Mouse (Mus musculus): ENCODE measurements at regions not wholly inside any gene's neighbourhood (a gene's known extent, or its start where the extent isn't known, plus 50 kb on each side); places are given as distances from the start of the nearest gene placed in this dataset.

GRCm38 (mm10) chr13:83739541-83740061 lies 235.8 kb downstream of the Mef2c start:
- Histone ChIP-seq H3K4me3 (peak overlapping the region; percentile 59), H3K4me1 (replicated peaks) (peaks cover 20% of the 10 kb centered on the region), H3K9ac (peak overlapping the region; percentile 93), H3K9me3 (no peaks in the 10 kb centered on the region), H3K27ac (peak overlapping the region; percentile 99), H3K27me3 (no peaks in the 10 kb centered on the region), H3K4me2 (peak overlapping the region; percentile 87), H3K36me3 (peaks cover 27% of the 10 kb centered on the region)
- peak; percentile 76 for ATAC-seq (ENCODE audit: low FRiP score)
- under 1% methylated on average over 15 of the region's 15 CpGs for WGBS

GRCm38 (mm10) chr13:83740101-83740500 lies 236.3 kb downstream of the Mef2c start:
- Histone ChIP-seq H3K27me3 (no peaks in the 10 kb centered on the region), H3K4me3 (peak overlapping the region; percentile 59), H3K9me3 (no peaks in the 10 kb centered on the region), H3K36me3 (peaks cover 27% of the 10 kb centered on the region), H3K4me1 (replicated peaks) (peaks cover 23% of the 10 kb centered on the region), H3K9ac (peak overlapping the region; percentile 93), H3K27ac (peak overlapping the region; percentile 99), H3K4me2 (peak overlapping the region; percentile 87)
- whole genome bisulfite sequencing = 15% methylated on average over 2 of the region's 2 CpGs
- no peak for ATAC-seq (ENCODE audit: low FRiP score)

- Histone ChIP-seq H3K4me1 (replicated peaks) (peaks cover 29% of the 10 kb centered on the region), H3K9me3 (no peaks in the 10 kb centered on the region), H3K4me2 (peak overlapping the region; percentile 87), H3K27ac (peak overlapping the region; percentile 99), H3K9ac (peak overlapping the region; percentile 93), H3K27me3 (no peaks in the 10 kb centered on the region), H3K4me3 (peak overlapping the region; percentile 59), H3K36me3 (peaks cover 27% of the 10 kb centered on the region)
- WGBS = 7% methylated on average over 4 of the region's 4 CpGs
- no peak for ATAC-seq (ENCODE audit: low FRiP score)
Observed at GRCm38 (mm10) chr13:83740771-83741170, 236.9 kb downstream of the Mef2c start.

- no peaks in the 10 kb centered on the region for H3K27me3 ChIP-seq
- H3K4me1 ChIP-seq (replicated peaks) = peaks cover 34% of the 10 kb centered on the region
- H3K9me3 ChIP-seq = no peaks in the 10 kb centered on the region
- H3K4me3 ChIP-seq = peak overlapping the region; percentile 59
- no peak for ATAC-seq (ENCODE audit: low FRiP score)
- WGBS = 8% methylated on average over 7 of the region's 7 CpGs
- H3K4me2 ChIP-seq = peak overlapping the region; percentile 87
- peak overlapping the region; percentile 99 for H3K27ac ChIP-seq
- peaks cover 27% of the 10 kb centered on the region for H3K36me3 ChIP-seq
- peak overlapping the region; percentile 73 for H3K9ac ChIP-seq
Observed at GRCm38 (mm10) chr13:83741591-83742021, 237.8 kb downstream of the Mef2c start.

- Histone ChIP-seq H3K9me3 (no peaks in the 10 kb centered on the region), H3K4me1 (replicated peaks) (peaks cover 33% of the 10 kb centered on the region), H3K9ac (peak overlapping the region; percentile 51; the same call in 1 of the 2 replicates), H3K4me3 (peak overlapping the region; percentile 59), H3K27me3 (no peaks in the 10 kb centered on the region), H3K27ac (peak overlapping the region; percentile 80), H3K4me2 (peak overlapping the region; percentile 87), H3K36me3 (peaks cover 27% of the 10 kb centered on the region)
- ATAC-seq (ENCODE audit: low FRiP score) = no peak
- WGBS = 30% methylated on average over 2 of the region's 2 CpGs
Observed at GRCm38 (mm10) chr13:83742102-83742501, 238.3 kb downstream of the Mef2c start.

GRCm38 (mm10) chr13:83742546-83742945 lies 238.7 kb downstream of the Mef2c start:
- peaks cover 29% of the 10 kb centered on the region for H3K4me1 ChIP-seq (replicated peaks)
- no peak for ATAC-seq (ENCODE audit: low FRiP score)
- H3K36me3 ChIP-seq = peaks cover 24% of the 10 kb centered on the region
- H3K27me3 ChIP-seq = no peaks in the 10 kb centered on the region
- peak overlapping the region; percentile 51; the same call in 1 of the 2 replicates for H3K9ac ChIP-seq
- no peaks in the 10 kb centered on the region for H3K9me3 ChIP-seq
- H3K4me3 ChIP-seq = peak overlapping the region; percentile 59
- peak overlapping the region; percentile 87 for H3K4me2 ChIP-seq
- WGBS = 48% methylated on average over 3 of the region's 3 CpGs
- H3K27ac ChIP-seq = peak overlapping the region; percentile 80

- 56% methylated on average over 2 of the region's 2 CpGs for WGBS
- no peak for ATAC-seq (ENCODE audit: low FRiP score)
Observed at GRCm38 (mm10) chr13:83743381-83743780, 239.5 kb downstream of the Mef2c start.

GRCm38 (mm10) chr13:83744110-83744752 lies 240.4 kb downstream of the Mef2c start:
- Histone ChIP-seq H3K4me2 (peak overlapping the region; percentile 72), H3K27me3 (no peaks in the 10 kb centered on the region), H3K27ac (peak overlapping the region; percentile 98), H3K9ac (peak overlapping the region; percentile 79), H3K4me1 (replicated peaks) (peaks cover 26% of the 10 kb centered on the region), H3K36me3 (peaks cover 10% of the 10 kb centered on the region), H3K4me3 (peak overlapping the region; percentile 48), H3K9me3 (no peaks in the 10 kb centered on the region)
- WGBS = 12% methylated on average over 8 of the region's 8 CpGs
- no peak for ATAC-seq (ENCODE audit: low FRiP score)

More at GRCm38 (mm10) chr13:83743381-83743780, 239.5 kb downstream of the Mef2c start:
- Histone ChIP-seq H3K4me1 (replicated peaks) (peaks cover 26% of the 10 kb centered on the region), H3K9me3 (no peaks in the 10 kb centered on the region), H3K36me3 (peaks cover 16% of the 10 kb centered on the region), H3K9ac (no peak overlapping the region), H3K4me2 (no peak overlapping the region), H3K27me3 (no peaks in the 10 kb centered on the region), H3K4me3 (no peak overlapping the region), H3K27ac (peak overlapping the region; percentile 98)

GRCm38 (mm10) chr13:83744981-83745555 lies 241.2 kb downstream of the Mef2c start:
- no peaks in the 10 kb centered on the region for H3K9me3 ChIP-seq
- ATAC-seq (ENCODE audit: low FRiP score) = peak; percentile 95
- H3K4me1 ChIP-seq (replicated peaks) = peaks cover 26% of the 10 kb centered on the region
- peak overlapping the region; percentile 48 for H3K4me3 ChIP-seq
- H3K4me2 ChIP-seq = peak overlapping the region; percentile 72
- H3K9ac ChIP-seq = peak overlapping the region; percentile 79
- under 1% methylated on average over 37 of the region's 38 CpGs for WGBS
- H3K27ac ChIP-seq = peak overlapping the region; percentile 98
- H3K36me3 ChIP-seq = peaks cover 3% of the 10 kb centered on the region; the same call in 1 of the 2 replicates
- no peaks in the 10 kb centered on the region for H3K27me3 ChIP-seq

GRCm38 (mm10) chr13:83745961-83746360 lies 242.1 kb downstream of the Mef2c start:
- Histone ChIP-seq H3K27ac (peak overlapping the region; percentile 98), H3K27me3 (no peaks in the 10 kb centered on the region), H3K4me1 (replicated peaks) (peaks cover 26% of the 10 kb centered on the region), H3K4me3 (peak overlapping the region; percentile 48; the same call in 1 of the 2 replicates), H3K9me3 (no peaks in the 10 kb centered on the region), H3K4me2 (peak overlapping the region; percentile 72), H3K36me3 (no peaks in the 10 kb centered on the region), H3K9ac (0 out of 2 replicates have a peak overlapping the region, but pooled peaks have one; percentile 79)
- ATAC-seq (ENCODE audit: low FRiP score) = no peak
- 71% methylated on average over 5 of the region's 5 CpGs for WGBS

GRCm38 (mm10) chr13:83747671-83748070 lies 243.8 kb downstream of the Mef2c start:
- WGBS = 73% methylated on average over 3 of the region's 3 CpGs
- peaks cover 22% of the 10 kb centered on the region for H3K4me1 ChIP-seq (replicated peaks)
- ATAC-seq (ENCODE audit: low FRiP score) = no peak
- H3K36me3 ChIP-seq = no peaks in the 10 kb centered on the region
- H3K4me3 ChIP-seq = no peak overlapping the region
- peak overlapping the region; percentile 65 for H3K27ac ChIP-seq
- no peaks in the 10 kb centered on the region for H3K27me3 ChIP-seq
- H3K9ac ChIP-seq = no peak overlapping the region
- no peak overlapping the region for H3K4me2 ChIP-seq
- no peaks in the 10 kb centered on the region for H3K9me3 ChIP-seq

- H3K4me2 ChIP-seq = peak overlapping the region; percentile 30
- H3K9ac ChIP-seq = no peak overlapping the region
- peak; percentile 31 for ATAC-seq (ENCODE audit: low FRiP score)
Observed at GRCm38 (mm10) chr13:83749376-83750150, 245.7 kb downstream of the Mef2c start.

More at GRCm38 (mm10) chr13:83749376-83750150, 245.7 kb downstream of the Mef2c start:
- H3K9me3 ChIP-seq = no peaks in the 10 kb centered on the region
- no peaks in the 10 kb centered on the region for H3K36me3 ChIP-seq
- H3K27me3 ChIP-seq = no peaks in the 10 kb centered on the region
- no peak overlapping the region for H3K4me3 ChIP-seq
- peaks cover 17% of the 10 kb centered on the region for H3K4me1 ChIP-seq (replicated peaks)
- WGBS = 29% methylated on average over 8 of the region's 8 CpGs
- peak overlapping the region; percentile 83 for H3K27ac ChIP-seq

All from hindbrain, embryonic 13.5 days (tissue).